In the genomic region with DNA sequence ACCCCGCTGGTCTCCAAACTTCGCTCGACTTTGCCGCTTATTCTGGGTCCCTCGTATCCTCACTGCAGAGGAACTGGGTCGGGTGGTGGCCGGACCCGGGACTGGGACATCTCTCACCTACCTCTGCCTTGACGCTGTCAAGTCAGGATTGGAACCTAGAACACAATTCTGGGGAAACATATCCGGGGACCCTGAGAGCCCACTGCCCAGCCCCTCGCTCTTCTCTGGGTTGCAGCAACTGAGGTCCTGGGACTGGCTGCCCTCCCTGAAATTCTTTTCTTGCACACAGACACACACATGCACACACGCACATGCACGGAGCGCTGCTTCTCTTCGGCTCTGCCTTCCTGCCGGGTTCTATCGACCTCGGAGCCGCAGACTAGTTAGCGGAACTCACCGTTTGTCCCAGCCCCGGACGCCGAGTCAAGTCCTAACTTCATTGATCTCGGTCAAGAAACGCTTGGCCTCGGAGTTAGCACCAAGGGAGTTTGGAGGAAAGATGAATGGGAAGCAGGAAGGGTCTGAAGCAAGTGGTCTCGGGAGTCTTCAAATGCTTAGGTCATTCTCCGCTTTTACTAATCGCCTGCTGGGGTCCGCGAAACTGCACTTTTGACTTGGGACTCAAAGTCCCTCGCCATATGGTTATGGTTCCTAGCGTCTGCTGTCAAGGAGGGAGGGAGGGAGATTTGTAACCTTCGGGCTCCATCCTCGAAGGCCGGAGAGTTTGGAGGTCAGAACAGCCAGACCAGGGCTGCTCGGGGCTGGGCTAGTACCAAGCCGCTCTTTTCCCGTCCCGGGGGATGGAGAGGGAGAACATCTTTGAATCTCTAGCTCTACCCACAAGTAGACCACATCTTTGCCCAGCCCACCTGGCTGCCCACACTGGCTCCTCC, we compare ENCODE assay signal across 8 mouse cellular contexts. TPM values are rescaled to one million over a fixed set of nuclear protein-coding genes. Genes with fewer than 3 reads are reported as not detected.
A peak's percentile ranks its signal among the peaks of the same experiment; 100 is the strongest.
DNase-seq lines count a peak whose midpoint lies in the region; ATAC-seq and TF ChIP-seq lines count a peak whose summit lies in the region.

No protein-coding gene starts in this region.

- 3% methylated on average over 41 of the region's 41 CpGs for WGBS in heart, embryonic 11.5 days (ENCODE audit: insufficient replicate concordance)
- WGBS in forebrain, embryonic 16.5 days, result 1% methylated on average over 41 of the region's 41 CpGs
- WGBS in liver, postnatal 0 days (ENCODE audit: insufficient replicate concordance), result 3% methylated on average over 41 of the region's 41 CpGs

- no peak overlapping the region for H3K27ac ChIP-seq in heart, embryonic 11.5 days (ENCODE audit: low read depth, low read length)
- no peak overlapping the region for H3K27ac ChIP-seq in ES-E14 (ENCODE audit: insufficient read depth, low read depth, low read length, poor library complexity, severe bottlenecking)
- H3K27ac ChIP-seq in forebrain, embryonic 16.5 days (ENCODE audit: low read length), result peak overlapping the region; percentile 95
- no peak overlapping the region for H3K27ac ChIP-seq in liver, postnatal 0 days (ENCODE audit: low read depth)

- H3K9me3 ChIP-seq in heart, embryonic 11.5 days (replicated peaks; ENCODE audit: control insufficient read depth, low read length), result no peaks in the 10 kb centered on the region
- H3K9me3 ChIP-seq in ES-E14 (ENCODE audit: control insufficient read depth, insufficient read depth, low read depth, low read length), result no peaks in the 10 kb centered on the region
- H3K9me3 ChIP-seq in forebrain, embryonic 16.5 days (ENCODE audit: control insufficient read depth, low read length), result no peaks in the 10 kb centered on the region
- no peaks in the 10 kb centered on the region for H3K9me3 ChIP-seq in liver, postnatal 0 days (ENCODE audit: low read length)

- H3K9ac ChIP-seq in heart, embryonic 11.5 days (ENCODE audit: low read depth, low read length), result no peak overlapping the region
- H3K9ac ChIP-seq in ES-E14 (ENCODE audit: insufficient read depth, low read depth, low read length, poor library complexity, severe bottlenecking), result peak overlapping the region; percentile 4; the same call in 1 of the 2 replicates
- peak overlapping the region; percentile 96 for H3K9ac ChIP-seq in forebrain, embryonic 16.5 days (replicated peaks; ENCODE audit: low read depth, low read length)
- no peak overlapping the region for H3K9ac ChIP-seq in liver, postnatal 0 days (replicated peaks)

- peaks cover 74% of the 10 kb centered on the region for H3K27me3 ChIP-seq in heart, embryonic 11.5 days (ENCODE audit: control insufficient read depth, insufficient read depth, low read length)
- H3K27me3 ChIP-seq in forebrain, embryonic 16.5 days (replicated peaks; ENCODE audit: control insufficient read depth, insufficient read depth, low read length), result no peaks in the 10 kb centered on the region
- peaks cover 72% of the 10 kb centered on the region for H3K27me3 ChIP-seq in liver, postnatal 0 days (ENCODE audit: insufficient read depth, low read length)

- peak overlapping the region; percentile 50 for H3K4me3 ChIP-seq in heart, embryonic 11.5 days (ENCODE audit: low read depth, low read length)
- peak overlapping the region; percentile 66 to 83 for H3K4me3 ChIP-seq in ES-E14 (ENCODE audit: insufficient read depth in 1 of 2, low read depth in 1 of 2, low read length in 2 of 2, poor library complexity in 1 of 2, severe bottlenecking in 1 of 2)
- H3K4me3 ChIP-seq in forebrain, embryonic 16.5 days (replicated peaks; ENCODE audit: low read length), result peak overlapping the region; percentile 94
- peak overlapping the region; percentile 38 for H3K4me3 ChIP-seq in liver, postnatal 0 days (ENCODE audit: low read depth, low read length)

- no peak for ATAC-seq in heart, embryonic 11.5 days (replicated peaks; ENCODE audit: insufficient number of reproducible peaks, low FRiP score, low TSS enrichment)
- no peak for ATAC-seq in forebrain, embryonic 16.5 days
- ATAC-seq in liver, postnatal 0 days, result no peak

- H3K4me2 ChIP-seq in heart, embryonic 11.5 days, result peak overlapping the region; percentile 95
- H3K4me2 ChIP-seq in forebrain, embryonic 16.5 days (ENCODE audit: low read length), result peak overlapping the region; percentile 84
- H3K4me2 ChIP-seq in liver, postnatal 0 days (ENCODE audit: low read depth, low read length), result peak overlapping the region; percentile 69

- no peaks in the 10 kb centered on the region for H3K36me3 ChIP-seq in heart, embryonic 11.5 days (ENCODE audit: control insufficient read depth, insufficient read depth, low read length)
- no peaks in the 10 kb centered on the region for H3K36me3 ChIP-seq in ES-E14 (ENCODE audit: control insufficient read depth, insufficient read depth, low read length, poor library complexity, severe bottlenecking)
- no peaks in the 10 kb centered on the region for H3K36me3 ChIP-seq in forebrain, embryonic 16.5 days (ENCODE audit: control insufficient read depth, insufficient read depth)
- H3K36me3 ChIP-seq in liver, postnatal 0 days (replicated peaks; ENCODE audit: insufficient read depth, low read length), result no peaks in the 10 kb centered on the region

- TF ChIP-seq CTCF in liver, postnatal 0 days (IDR thresholded peaks at IDR 0.05; ENCODE audit: low read depth), result no peak

- H3K4me1 ChIP-seq in heart, embryonic 11.5 days (ENCODE audit: control insufficient read depth, insufficient read depth, low read length), result peaks cover 9% of the 10 kb centered on the region
- peaks cover 12 to 19% of the 10 kb centered on the region in 2 experiments for H3K4me1 ChIP-seq in ES-E14 (ENCODE audit: control insufficient read depth in 2 of 2, insufficient read depth in 2 of 2, low read length in 2 of 2, poor library complexity in 1 of 2)
- H3K4me1 ChIP-seq in forebrain, embryonic 16.5 days (replicated peaks; ENCODE audit: control insufficient read depth, insufficient read depth, low read length), result peaks cover 55% of the 10 kb centered on the region
- peaks cover 10% of the 10 kb centered on the region for H3K4me1 ChIP-seq in liver, postnatal 0 days (ENCODE audit: insufficient read depth)

- TF ChIP-seq EP300 in liver, postnatal 0 days (IDR thresholded peaks at IDR 0.05; ENCODE audit: low read depth), result no peak

- DNase-seq in heart, adult 18-20 months, result no peak
- no peak for DNase-seq in ES-E14 (ENCODE audit: low read depth, low spot score)
- no peak for DNase-seq in liver, postnatal 0 days
- DNase-seq in spleen, adult 12 weeks (ENCODE audit: low spot score), result no peak
- DNase-seq in layer of hippocampus, adult 8-10 months (ENCODE audit: low spot score in 2 of 2), result no peak
- DNase-seq in layer of hippocampus, postnatal 14 days (ENCODE audit: low spot score in 2 of 2), result no peak

- in situ Hi-C loops in ES-E14 (cut with MboI; ENCODE audit: low sequenced_read_pairs in 2 of 2, unreplicated experiment in 2 of 2), result no loop called here

TF ChIP-seq in ES-E14, 5 proteins besides CTCF, POLR2A, EP300 and RAD21:
- no peak for TF ChIP-seq ZC3H11A (IDR thresholded peaks at IDR 0.05; ENCODE audit: borderline replicate concordance, low read depth, low read length)
- TF ChIP-seq MAFK (IDR thresholded peaks at IDR 0.05; ENCODE audit: insufficient read depth, low read depth, low read length), result no peak
- TF ChIP-seq ZNF384 (IDR thresholded peaks at IDR 0.05; ENCODE audit: low read depth, low read length), result no peak
- no peak for TF ChIP-seq HCFC1 (IDR thresholded peaks at IDR 0.05; ENCODE audit: borderline replicate concordance, insufficient read depth, low read length)
- TF ChIP-seq CHD2 (IDR thresholded peaks at IDR 0.05; ENCODE audit: low read depth, low read length), result no peak

RNA-seq across cellular contexts. Expression of gene Sez6, which starts 1.2 kb away (rescaled TPM):
- 0.09 TPM in 1 of 2 replicates, not detected in the other for polyA plus RNA-seq in heart, embryonic 11.5 days (2014; fragmentation: Nextera tagmentation; extraction: Ambion mirVana)
- total RNA-seq in heart, adult 18-20 months (2021), result under 1 TPM; 0.12 to 0.31 TPM
- total RNA-seq in ES-E14 (2012; rRNA removed), result 0.45 and 0.63 TPM in 2 replicates
- polyA plus RNA-seq in forebrain, embryonic 16.5 days (2015; fragmentation: Nextera tagmentation; extraction: Ambion mirVana), result 257 and 284 TPM in 2 replicates
- not detected in 2 replicates for polyA plus RNA-seq in liver, postnatal 0 days (2015; fragmentation: Nextera tagmentation; extraction: Ambion mirVana)
- 100 to 1,000 TPM; 139 to 164 (median 153) TPM for total RNA-seq in layer of hippocampus, adult 8-10 months (2022)
- total RNA-seq in layer of hippocampus, postnatal 14 days (2021), result 100 to 1,000 TPM; 162 to 163 TPM

RNA-seq across cellular contexts. Expression of gene Pipox, which starts 37.9 kb away (rescaled TPM):
- 1.8 and 2.4 TPM in 2 replicates for polyA plus RNA-seq in heart, embryonic 11.5 days (2014; fragmentation: Nextera tagmentation; extraction: Ambion mirVana)
- under 1 TPM; 0.50 to 0.87 TPM for total RNA-seq in heart, adult 18-20 months (2021)
- total RNA-seq in ES-E14 (2012; rRNA removed), result 27.3 and 33.3 TPM in 2 replicates
- polyA plus RNA-seq in forebrain, embryonic 16.5 days (2015; fragmentation: Nextera tagmentation; extraction: Ambion mirVana), result 8.6 and 12.6 TPM in 2 replicates
- 48.9 and 53.4 TPM in 2 replicates for polyA plus RNA-seq in liver, postnatal 0 days (2015; fragmentation: Nextera tagmentation; extraction: Ambion mirVana)
- total RNA-seq in layer of hippocampus, adult 8-10 months (2022), result 1 to 10 TPM; 1.8 to 3.4 (median 2.4) TPM
- 1 to 10 TPM in 1 of 2 experiments, under 1 TPM in 1; 0.88 to 1.4 TPM for total RNA-seq in layer of hippocampus, postnatal 14 days (2021)

RNA-seq across cellular contexts. Expression of gene Phf12, which starts 50.8 kb away (rescaled TPM):
- polyA plus RNA-seq in heart, embryonic 11.5 days (2014; fragmentation: Nextera tagmentation; extraction: Ambion mirVana), result 9.1 and 14.2 TPM in 2 replicates
- total RNA-seq in heart, adult 18-20 months (2021), result 10 to 100 TPM; 21.7 to 21.9 TPM
- 38.4 and 42.0 TPM in 2 replicates for total RNA-seq in ES-E14 (2012; rRNA removed)
- polyA plus RNA-seq in forebrain, embryonic 16.5 days (2015; fragmentation: Nextera tagmentation; extraction: Ambion mirVana), result 20.6 and 23.0 TPM in 2 replicates
- polyA plus RNA-seq in liver, postnatal 0 days (2015; fragmentation: Nextera tagmentation; extraction: Ambion mirVana), result 5.0 and 5.1 TPM in 2 replicates
- total RNA-seq in layer of hippocampus, adult 8-10 months (2022), result 10 to 100 TPM; 56.1 to 64.4 (median 61.1) TPM
- 10 to 100 TPM; 43.9 to 52.6 TPM for total RNA-seq in layer of hippocampus, postnatal 14 days (2021)

Comparison
In these comparisons a context has a peak if more than half of its experiments do, and no peak if none do; other contexts are left out.
1. H3K4me3 ChIP-seq: peak in every context shown above with its lines; median percentile 94 in forebrain, embryonic 16.5 days; 74 in ES-E14; 50 in heart, embryonic 11.5 days; 38 in liver, postnatal 0 days.
2. H3K9ac ChIP-seq: peak in ES-E14 (single experiment) and forebrain, embryonic 16.5 days (single experiment); none in heart, embryonic 11.5 days (single experiment) and liver, postnatal 0 days (single experiment).
3. RNA of gene Sez6, which starts 1.2 kb away (total RNA-seq): 162 to 163 TPM in layer of hippocampus, postnatal 14 days and 139 to 164 TPM in layer of hippocampus, adult 8-10 months; 0.45 to 0.63 TPM in ES-E14 and 0.12 to 0.31 TPM in heart, adult 18-20 months; every median in the first group is over 10 times any median in the second.
4. Peak in every context shown above with its lines, with median percentiles within 50 percentile points of each other: H3K4me2 ChIP-seq.